Mouse (Mus musculus): ENCODE data around the gene Cul9.

GRCm38 (mm10) chr17:46553926-46554325 lies 7.7 kb upstream of the Cul9 start:
- TF ChIP-seq POLR2A (IDR thresholded peaks at IDR 0.05; ENCODE audit: borderline replicate concordance, control insufficient read depth, low read depth, low read length) (no peak), CTCF (IDR thresholded peaks at IDR 0.05; ENCODE audit: control insufficient read depth, insufficient read depth, low read length) (no peak)

All from bone marrow, adult 2 months (tissue).